Mouse (Mus musculus): Measurements from ENCODE around the gene Xrcc4.
"Not testable (repeated sequence)": the region's sequence is repeated elsewhere in the genome, so short reads cannot be mapped to it uniquely, and the experiment has no call there.

Xrcc4 gene

DNA sequence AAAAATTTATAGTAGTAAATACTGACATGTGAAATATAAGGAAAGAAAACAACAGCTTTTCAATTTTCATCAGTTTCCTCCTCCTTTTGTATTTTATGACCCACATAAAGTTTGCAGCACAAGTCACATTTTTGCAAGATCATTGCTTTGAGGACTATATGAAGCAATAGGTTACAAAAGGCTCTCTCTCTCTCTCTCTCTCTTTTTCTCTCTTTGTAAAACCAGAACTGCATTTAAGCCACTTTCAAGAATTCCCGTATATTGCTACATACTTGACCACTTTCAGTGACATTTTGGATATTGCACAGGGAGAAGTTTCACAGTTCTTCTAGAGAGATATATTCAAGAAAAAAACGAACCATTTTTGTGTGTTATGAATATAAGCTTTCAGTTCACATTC lies 261.6 kb downstream of the Xrcc4 start:
- DNase-seq (ENCODE audit: low read depth in 2 of 2, low spot score in 2 of 2), result no peak

DNA sequence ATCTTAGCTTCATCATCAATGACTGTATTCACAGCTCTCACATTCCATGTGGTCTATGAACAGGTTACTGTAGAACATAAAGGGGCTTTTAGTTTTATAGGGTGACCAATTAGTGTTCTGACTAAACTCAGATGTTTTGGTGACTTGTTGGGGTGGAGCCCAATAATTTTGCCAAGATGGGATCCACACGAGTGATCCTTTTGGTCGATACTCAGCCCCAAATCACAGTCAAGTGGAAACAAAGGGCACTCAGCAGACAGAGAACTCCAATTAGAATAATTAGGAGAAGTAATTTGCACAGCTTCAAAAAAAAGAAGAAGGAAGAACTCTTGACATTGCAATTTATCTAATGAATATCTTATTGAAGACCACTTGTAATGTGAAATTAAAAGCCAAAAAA lies 274.9 kb downstream of the Xrcc4 start:
- no peak for DNase-seq (ENCODE audit: low read depth in 2 of 2, low spot score in 2 of 2)

DNA sequence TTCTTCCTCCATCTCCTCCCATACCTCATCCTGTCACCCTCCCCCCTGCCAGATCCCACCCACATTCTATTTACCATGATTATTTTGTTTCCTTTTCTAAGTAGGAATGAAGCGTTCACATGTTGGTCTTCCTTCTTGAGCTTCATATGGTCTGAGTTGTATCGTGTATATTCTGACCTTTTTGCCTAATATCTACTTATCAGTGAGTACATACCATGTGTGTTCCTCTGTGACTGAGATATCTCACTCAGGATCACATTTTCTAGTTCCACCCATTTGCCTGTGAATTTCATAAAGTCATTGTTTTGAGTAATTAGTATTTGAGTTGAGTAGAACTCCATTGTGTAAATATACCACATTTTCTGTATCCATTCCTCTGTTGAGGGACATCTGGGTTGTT lies 277.2 kb downstream of the Xrcc4 start:
- no peak for DNase-seq (ENCODE audit: low read depth in 2 of 2, low spot score in 2 of 2)

DNA sequence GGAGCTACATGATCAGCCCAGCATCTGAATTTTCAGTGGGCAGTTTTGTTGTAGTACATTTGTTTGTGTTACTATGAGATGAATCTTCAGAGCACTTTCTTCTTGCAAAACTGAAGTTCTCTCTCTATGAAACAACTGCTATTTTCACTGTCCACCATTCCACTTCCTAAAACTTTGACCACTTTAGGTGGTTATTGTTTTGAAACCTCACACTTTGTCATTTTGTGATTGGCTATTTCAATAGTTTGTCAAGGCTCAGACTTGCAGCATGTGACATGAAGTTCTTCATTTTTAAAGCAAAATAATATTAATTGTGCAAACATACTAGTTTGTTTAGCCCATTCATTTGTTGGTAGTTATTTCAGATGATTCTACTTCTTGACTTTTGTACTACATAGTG lies 280.4 kb downstream of the Xrcc4 start:
- no peak for DNase-seq (ENCODE audit: low read depth in 2 of 2, low spot score in 2 of 2)

DNA sequence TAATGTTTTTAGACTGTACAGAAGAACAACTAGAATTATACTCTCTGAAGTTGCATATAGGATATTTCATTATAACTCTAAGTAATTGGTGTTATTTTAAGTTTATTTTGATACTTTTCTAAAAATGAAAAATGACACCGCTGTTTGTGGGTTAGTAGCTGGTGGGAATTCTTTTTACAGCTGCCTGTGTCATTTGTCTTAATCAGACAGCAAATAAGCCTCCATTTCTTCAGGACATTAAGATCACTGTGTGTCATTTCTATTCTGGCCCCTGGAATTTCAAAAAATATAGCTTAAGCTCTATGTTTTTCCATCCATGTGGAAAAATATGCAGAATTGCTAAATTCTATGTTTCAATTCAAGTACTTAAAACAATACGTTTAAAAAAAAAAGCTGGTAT lies 287.5 kb downstream of the Xrcc4 start:
- DNase-seq (ENCODE audit: low read depth in 2 of 2, low spot score in 2 of 2), result no peak

DNA sequence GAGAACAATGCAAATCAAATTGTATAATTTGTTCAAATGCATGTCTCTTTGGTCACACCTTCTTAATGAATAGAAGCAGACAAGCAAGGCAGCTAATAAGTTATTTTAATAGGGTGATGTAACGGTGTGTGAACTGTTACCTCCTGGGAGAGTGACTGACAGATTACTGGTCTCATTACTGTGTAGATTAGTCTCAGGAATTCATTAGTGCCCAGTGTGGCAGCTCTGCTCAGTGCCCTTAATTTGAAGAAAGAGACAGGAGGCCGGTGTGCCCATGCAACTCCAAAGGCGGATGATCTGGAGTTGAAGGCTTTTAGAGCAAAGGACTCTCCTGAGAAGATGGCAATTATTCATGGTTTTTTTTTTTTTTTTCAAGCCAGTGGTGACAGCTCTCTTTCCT lies 291.7 kb downstream of the Xrcc4 start:
- no peak for DNase-seq (ENCODE audit: low read depth in 2 of 2, low spot score in 2 of 2)

DNA sequence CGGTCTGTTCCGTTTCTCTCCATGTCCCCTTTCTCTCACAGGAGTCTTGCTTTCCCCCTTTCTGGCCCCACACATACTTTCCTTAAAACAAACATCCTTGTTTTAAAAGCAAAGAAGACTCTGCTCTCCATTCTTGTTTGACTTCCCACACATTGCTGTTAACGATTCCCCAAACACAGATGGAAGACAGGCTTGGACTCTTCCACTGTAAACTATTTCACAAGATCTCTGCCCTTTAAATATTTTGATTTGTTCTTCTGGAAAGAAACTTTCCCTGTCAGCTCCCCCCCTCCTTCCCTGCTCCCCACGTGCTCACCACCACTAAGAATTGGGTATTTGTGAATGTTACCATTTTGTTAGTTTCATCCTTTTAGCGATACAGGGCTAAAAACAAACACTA lies 297.9 kb downstream of the Xrcc4 start:
- no peak for DNase-seq (ENCODE audit: low read depth in 2 of 2, low spot score in 2 of 2)

DNA sequence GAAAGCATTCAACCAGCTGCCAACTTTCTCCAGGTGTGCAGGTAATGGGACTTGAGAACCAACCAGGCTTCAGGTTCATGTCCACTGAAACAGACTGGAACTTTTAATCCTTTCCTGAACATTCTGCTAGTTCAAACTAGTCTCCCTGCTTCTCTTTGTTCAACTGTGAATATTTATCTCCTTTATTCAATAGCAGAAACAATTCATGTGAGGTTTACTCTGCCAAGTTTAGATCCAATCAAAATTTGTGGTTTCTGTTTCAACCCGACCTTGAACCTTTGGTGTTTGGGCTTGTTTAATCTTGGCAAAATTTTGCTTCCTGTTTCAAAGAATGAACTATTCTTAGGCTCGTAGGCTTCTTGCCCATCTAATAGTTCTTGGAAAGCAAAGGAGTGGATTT lies 306.5 kb downstream of the Xrcc4 start:
- DNase-seq (ENCODE audit: low read depth in 2 of 2, low spot score in 2 of 2), result no peak

DNA sequence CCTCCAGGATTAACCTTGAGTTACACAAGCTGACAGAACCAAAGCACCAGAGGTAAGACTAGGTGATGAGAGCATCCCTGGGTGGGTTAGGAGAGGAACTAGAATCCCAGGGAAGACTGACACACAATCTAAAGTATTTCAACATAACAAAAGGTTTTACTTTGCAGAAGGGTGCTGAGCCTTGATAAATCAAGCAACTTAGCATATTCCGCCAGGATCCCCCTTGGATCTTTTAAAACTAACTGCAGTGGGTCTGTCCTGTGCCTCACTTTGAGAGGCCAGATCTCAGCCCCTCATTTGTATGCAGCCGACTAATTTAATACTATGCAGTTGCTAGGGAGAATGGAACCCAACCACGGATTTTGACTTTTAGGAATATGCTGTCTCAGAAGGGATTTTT lies 309.1 kb downstream of the Xrcc4 start:
- no peak for DNase-seq (ENCODE audit: low read depth in 2 of 2, low spot score in 2 of 2)

DNA sequence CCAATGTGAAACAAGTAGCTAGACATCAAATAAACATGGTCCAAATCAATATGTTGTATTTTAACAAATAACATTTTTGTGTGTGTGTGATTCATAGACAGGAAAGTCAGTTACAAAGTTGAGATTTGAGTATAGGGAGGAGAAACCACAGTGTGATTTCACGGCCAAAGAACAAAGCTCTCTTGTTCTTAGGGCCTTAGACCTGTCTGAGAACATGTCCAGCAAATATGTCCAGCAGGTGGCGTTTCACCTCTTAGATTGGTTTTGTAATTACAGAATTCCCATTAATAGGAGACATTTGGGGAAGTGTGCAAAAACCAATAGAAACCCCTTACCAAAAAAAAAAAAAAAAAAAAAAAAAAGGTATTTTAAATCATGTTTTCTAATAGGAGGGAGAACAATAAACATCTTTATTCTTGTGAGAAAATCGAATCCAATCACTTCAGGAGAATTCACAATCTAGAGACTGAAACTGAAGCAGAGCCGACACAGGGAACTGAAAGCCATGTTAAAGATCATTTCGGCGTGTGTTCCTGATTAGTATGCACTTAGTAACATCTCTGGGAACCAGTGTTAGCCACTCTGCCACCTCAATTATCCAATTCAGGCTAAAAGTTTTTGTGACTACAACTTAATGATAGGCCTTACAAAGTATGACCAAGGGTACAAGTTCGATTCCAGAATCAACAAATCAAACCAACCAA lies 310.0 kb downstream of the Xrcc4 start:
- DNase-seq (ENCODE audit: low read depth in 2 of 2, low spot score in 2 of 2), result no peak

DNA sequence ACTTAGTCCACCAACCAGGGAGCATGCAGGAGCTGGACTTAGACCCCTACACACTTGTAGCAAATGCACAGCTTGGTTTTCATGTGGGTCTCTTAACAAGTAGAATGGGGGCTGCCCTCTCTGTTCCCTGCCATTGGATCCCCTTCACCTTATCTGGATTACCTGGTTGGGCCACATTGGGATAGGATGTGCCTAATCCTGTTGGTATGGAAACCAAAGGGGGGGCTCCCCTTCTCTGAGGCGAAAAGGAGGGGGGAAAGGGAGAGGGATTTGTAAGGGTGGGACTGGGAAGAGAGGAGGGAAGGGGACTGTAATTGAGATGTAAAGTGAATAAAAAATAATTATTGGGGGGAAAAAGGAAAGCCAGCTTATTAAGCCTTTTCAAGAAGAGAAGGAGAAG lies 311.6 kb downstream of the Xrcc4 start:
- no peak for DNase-seq (ENCODE audit: low read depth in 2 of 2, low spot score in 2 of 2)

DNA sequence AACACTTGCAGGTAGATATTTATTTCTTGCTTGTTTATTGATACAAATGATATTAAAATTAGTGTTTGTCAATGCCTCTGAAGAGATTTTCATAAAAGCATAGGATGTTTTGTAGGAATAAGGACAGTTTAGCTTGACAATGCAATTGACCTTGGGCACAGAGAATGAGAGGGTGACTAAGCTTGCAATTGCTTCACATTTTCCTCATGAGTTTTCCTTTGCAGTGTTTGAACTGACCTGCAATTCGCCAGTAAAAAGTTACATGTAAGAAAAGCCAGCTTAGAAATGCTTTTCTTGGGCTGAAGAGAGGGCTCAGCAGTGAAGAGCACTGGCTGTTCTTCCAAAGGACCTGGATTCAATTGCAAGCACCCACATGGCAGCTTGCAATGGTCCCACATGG lies 312.3 kb downstream of the Xrcc4 start:
- DNase-seq (ENCODE audit: low read depth in 2 of 2, low spot score in 2 of 2), result no peak

DNA sequence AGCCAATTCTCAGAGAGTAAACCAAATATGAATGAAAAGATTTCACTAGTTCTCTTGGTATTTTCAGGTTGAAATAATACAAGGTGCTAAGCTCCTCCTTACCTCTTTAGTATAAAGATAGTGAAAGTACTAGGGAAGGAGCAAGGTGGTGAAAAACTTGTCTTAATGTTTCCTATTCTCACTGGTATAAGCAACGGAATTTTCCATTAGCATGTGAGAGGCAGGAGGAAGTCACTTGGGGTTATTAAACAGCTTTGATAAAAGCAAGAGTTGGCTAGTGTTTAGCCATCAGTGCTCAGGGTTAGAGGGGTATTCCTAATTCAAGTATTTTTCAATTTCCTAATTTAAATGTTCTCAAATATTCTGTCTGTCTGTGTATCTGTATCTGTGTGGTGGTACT lies 322.9 kb downstream of the Xrcc4 start:
- no peak for DNase-seq (ENCODE audit: low read depth in 2 of 2, low spot score in 2 of 2)

DNA sequence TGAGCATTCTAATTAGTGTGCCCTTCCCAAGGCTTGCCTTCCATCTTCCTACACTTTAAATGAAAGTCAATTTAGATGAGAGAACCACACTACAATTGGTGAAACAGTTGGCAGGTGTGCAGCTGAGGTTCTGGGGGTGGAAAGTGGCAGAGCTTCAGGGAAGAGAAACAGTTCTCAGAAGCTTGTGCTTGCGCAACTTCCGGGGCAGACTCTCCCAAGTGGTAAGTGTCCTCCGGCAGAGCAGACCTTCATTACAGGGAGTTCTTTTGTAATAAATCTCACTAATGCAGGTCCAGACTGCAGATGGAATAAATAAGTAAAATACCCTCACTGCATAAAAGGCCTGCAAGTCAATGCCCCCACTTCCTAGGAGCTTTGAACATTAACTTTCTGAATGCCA lies 323.4 kb downstream of the Xrcc4 start:
- DNase-seq (ENCODE audit: low read depth in 2 of 2, low spot score in 2 of 2), result no peak

DNA sequence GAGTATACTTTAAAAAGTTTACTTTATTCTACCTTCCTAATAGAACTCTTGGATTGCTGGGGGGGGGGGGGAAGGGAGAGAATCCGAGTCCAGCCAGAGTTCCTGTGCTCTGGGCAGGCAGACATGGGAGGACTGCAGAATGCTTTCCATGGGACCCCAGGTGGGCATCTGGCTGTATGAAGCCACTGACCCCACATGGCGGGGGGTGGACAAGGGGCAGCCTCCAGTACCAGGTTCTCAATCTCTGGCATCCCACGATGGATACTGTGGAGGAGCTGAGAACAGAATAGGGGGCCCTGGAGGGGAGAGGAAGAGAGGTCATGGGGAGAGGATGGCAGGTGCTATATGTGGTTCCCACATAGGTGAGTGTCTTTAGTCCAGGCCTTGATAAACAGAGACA lies 327.1 kb downstream of the Xrcc4 start:
- DNase-seq (ENCODE audit: low read depth in 2 of 2, low spot score in 2 of 2), result no peak

DNA sequence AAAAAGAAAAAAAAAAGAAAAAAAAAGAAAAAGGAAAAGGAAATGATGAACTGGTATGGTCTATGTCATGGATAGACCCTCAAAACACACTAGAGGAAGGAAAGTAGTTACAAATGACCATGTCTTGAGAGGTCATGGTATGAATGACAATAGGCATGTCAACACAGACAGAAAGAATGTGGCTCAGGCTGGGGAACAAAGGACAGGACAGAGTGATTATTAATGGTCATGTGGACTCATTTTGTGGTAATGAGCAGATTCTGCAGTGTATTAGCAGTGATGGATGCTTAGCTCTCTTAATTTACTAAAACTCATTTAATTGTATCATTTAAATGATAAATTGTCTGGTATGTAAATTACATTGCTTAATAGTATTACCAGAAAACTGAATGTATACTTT lies 333.1 kb downstream of the Xrcc4 start:
- no peak for DNase-seq (ENCODE audit: low read depth in 2 of 2, low spot score in 2 of 2)

DNA sequence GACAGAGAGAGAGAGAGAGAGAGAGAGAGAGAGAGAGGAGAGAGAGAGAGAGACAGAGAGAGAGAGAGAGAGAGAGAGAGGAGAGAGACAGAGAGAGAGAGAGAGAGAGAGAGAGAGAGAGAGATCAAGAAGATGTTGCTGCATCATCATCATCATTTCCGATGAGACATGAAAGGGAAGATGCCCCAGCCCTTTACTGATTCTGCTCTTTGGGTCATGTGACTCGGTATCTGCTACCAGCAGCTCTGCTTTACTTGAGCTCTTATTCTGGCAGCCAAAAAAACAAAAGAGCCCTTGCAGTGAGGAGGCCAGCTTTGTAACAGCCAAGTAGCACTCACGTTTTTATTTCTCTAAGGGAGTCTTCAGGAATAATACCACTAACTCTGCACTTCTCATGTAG lies 338.8 kb downstream of the Xrcc4 start:
- DNase-seq (ENCODE audit: low read depth in 2 of 2, low spot score in 2 of 2), result not testable (repeated sequence)

DNA sequence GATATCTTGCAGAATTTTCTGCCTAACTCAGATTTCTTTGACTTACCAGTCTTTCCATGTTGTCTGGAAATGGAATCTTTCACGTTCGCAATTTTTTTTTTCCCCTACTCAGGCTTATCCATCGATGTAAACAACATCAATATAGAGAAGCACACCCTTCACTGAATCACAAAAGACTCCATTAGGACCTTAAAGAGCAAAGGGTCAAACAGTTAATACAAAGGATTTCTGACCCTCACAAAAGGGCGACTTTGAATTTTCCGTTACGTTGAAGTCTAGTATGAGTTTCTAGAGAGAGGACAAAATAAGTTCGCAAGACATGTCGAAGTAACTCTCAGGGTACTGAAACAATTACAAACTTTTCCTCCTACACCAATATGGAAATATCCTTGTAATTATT lies 346.2 kb downstream of the Xrcc4 start:
- DNase-seq (ENCODE audit: low read depth in 2 of 2, low spot score in 2 of 2), result no peak

DNA sequence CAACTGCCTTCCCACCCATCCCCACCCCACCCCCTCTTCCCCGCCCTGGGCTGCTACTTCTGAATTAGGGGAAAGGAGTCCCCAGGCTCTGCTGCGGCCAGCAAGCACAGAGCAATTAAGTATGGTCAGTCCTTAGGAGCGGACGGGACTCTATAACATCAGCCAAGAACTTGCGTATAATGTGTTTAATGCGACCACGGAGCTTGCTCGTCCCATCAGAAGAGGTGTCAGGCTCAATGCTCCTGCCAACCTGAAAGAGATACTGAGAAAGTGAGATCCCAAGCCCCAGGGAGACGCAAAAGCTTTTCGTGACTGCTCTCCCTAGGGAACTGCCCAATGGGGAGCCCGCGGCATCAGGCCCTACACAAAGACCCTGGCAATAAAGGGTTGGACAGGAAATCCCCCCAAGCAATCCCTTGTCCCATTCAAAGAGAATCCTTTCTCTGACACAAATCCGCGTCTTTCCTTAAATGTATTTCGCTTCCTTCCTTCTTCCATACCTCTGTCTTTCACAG lies 346.7 kb downstream of the Xrcc4 start:
- DNase-seq (ENCODE audit: low read depth in 2 of 2, low spot score in 2 of 2), result no peak

DNA sequence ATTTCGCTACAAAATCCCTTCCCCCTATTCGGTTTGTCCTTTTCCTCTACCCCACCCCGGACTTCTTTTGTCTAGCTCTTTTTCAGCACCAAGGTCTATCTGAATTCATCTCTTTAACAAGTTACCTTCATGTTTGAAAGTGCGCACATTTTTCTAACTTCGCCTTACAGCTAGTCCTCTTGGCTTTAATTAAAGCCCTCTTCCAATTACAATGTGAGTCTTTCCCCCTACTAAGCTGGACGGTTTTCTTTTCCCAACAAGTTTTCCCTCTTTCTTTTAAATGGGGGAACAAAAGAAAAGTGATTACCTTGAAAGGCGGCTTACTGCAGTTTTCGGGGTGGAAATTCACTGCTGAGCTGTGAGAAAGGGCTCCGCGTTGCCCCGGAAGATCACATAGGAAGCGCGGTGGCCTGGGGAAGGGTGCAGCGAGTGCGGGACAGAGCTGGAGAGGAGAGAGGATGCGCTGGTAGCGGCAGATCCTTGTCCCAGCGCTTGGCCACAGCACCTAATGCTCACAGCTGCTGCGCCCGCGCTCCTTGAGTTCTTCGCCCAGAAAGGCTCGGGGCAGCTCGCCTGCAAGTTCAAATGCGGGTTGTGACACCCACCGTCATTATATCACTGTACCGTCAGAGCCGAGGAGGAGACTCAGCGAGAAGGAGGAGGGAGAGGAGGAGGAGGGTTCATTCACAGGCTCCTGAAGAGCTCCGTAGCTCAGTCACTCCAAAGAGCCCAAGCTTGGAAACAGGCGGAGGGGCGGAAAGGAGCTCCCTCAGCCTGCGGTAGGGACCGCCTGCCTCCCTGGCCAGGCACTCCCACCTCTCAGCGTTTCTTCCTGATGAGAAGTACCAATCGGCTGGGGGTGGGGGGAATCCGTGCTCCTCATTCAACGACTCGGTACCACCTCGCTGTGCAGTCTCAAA lies 347.4 kb downstream of the Xrcc4 start, which contains the start of gene Vcan:
TSS of gene Vcan (minus strand) at position 744 of the 920 bp plus-strand sequence.
- no peak for DNase-seq (ENCODE audit: low read depth in 2 of 2, low spot score in 2 of 2)

DNA sequence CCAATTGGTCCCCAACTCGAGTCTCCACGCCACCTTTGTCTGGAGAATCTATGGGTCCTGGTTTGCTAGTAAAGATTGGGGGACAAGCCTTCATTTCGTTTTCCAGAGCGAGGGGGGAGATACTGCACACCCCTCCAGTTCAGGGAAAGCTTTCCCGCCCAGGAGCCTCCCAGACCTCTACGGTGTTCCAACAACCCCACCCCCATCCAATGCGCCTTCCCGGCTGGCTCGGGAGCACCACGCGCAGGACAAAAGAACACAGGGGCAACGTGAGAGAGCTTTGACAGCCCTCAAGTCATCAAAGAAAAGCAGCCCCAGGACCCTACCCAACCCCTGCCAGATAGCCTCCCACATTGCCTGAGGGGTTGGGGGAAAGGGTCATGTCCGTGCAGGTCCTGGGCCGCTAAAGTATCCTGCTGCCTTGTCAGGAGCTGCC lies 348.3 kb downstream of the Xrcc4 start:
- no peak for DNase-seq (ENCODE audit: low read depth in 2 of 2, low spot score in 2 of 2)

Measured in CD8-positive naive resting alpha-beta T cell, adult 2 months (primary cell).